Mouse (Mus musculus) thymus, postnatal 14 days (tissue): ENCODE data around the gene Gm45521.
"Not testable (repeated sequence)": the region's sequence is repeated elsewhere in the genome, so short reads cannot be mapped to it uniquely, and the experiment has no call there.

Experiments used
- DNase-seq: peaks from one replicate; pipeline ENCODE4 v3.0.0; 2021

Gene Gm45521

DNA sequence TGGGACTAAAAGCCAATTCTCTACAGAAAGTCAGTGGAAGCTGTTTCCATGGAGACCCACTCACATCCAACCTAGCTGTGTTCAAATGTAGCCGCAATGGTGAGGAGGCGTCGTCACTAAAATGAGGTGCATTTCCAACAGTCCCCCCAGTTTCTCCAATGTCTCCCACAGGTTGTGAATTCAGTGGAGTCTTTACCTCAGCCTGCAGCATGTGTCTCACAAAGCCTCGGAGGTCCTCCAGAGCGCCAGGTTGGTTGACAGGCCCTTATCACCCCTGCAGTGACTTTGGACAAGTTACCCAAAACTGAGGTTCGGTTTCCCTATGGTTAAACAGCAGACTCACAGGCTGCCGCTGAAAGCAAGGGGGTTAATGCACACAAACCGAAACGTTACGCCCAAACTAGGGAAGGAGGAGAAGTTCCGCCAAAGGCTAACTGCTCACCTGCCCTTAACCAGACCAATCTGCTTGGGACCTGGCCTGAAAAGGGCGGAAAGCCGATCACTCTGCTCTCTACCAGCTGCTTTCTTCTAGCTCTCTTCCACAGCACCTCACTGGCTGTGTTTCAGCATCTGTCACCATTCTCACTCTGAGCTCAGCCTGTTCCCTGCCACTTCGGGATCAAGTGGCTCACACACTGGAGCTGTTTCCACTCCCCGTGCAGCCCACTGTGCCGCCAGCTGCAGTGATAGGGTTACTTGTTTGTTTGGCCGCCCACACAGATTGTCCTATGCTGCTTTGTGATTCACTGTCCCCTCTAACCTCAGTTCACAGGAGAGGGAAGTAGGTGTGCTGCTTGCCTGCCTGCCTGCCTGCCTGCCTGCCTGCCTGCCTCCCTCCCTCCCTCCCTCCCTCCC is 44.0 kb downstream of the Gm45521 start:
- no peak for DNase-seq

DNA sequence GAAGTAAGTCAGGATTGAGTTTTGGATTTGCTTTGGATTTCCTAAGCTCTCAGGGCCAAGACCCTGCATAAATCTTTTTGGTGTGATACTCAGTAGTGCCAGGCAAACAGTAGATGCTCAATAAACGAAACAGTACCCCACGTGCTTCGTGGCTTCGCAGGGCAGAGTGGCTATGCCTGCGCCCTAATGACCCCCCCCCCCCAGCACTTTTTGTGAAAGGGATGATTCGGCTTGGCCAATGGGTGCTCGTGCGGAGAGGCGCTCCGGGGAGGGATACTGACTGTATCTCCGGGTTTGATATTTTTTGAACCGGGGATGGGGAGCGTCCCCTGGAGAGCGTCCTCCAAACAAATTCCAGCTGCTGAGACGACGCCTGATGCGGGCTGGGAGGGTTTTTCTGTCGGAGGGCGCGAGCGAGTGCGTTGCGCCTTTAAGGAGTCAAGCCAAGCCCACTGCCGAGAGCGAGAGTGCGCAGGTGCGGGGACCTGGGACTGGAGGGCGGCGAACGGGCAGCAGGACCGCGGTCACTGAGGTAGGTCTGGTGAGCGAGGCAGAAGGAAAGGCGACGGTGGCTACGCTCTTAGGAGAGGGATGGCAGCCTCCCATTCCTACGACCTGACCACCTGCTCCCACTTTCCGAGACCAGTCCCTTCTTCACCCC is 45.5 kb downstream of the Gm45521 start, which contains the start of gene Abhd6:
TSS of gene Abhd6 (plus strand) at position 471 of the 661 bp plus-strand sequence.
- peak; percentile 84 for DNase-seq

DNA sequence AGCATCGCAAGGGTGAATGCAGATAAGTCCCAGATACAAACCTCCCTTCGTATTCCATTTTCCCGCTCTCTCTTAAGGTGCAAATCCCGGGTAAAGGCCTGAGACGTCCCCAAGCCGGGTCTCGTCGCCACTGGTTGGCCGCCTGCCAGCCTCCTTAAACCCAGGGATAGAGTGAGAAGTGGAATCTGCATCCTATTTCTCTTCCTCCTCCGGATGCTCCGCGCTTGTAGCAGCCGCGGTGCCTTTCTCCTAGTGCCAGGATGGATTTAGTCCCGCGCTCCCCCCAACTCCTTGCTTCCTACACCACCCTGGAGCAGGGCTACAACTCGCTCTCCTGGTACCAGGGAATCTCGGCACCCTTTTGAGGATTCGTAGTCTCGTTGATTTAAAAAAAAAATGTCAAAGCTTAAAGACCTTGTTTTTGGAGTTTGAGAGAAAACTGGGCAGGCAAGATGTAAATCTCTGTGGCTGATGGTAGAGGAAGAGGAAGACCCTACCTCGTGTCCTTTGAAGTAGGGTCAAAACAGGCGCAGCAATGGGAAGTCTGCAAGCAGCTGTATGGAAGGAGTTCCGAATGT is 46.1 kb downstream of the Gm45521 start:
- DNase-seq = no peak

DNA sequence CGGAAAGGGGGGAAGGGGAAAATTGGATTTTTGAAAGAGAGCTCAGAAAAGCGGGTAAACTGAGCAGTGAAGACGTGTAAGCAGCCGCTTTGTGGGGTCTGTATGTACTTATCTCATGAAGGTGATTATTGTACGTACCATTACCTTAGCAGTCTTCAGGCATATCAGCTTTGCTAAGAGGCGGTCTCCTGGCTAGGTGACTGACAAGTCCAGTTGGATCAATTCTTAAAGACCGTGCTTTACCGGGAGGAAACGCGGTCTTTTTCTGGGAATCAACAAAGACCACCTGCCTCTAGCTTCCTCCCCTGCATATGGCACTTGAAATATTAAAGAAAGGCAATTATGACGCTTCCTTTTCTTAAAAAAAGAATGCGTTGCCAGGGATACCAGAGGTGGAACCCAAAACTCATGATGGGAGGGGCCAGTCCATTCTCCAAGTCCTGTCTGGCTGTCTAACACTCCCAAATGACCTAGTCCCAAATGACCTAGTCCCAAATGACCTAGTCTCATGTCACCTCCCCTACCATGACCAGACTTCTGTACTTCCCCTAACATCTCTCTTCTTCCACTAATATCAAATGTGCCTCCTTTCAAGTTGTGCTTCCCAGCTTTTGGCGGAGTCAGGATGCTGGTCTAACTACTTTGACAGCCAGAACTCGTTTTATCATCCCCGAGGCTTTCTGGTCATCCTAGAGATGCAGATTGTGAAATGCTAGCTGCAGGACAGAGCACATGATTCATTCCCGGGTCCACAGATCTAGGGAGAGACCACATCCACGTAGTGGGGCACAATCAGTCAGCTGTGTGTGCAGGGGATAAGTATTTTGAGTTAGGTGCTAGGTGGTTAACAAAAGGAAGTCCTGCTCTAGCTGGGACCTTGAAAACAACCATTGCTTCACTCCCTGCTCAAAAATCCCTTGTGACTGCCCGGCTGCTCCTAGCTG is 46.9 kb downstream of the Gm45521 start:
- no peak for DNase-seq

DNA sequence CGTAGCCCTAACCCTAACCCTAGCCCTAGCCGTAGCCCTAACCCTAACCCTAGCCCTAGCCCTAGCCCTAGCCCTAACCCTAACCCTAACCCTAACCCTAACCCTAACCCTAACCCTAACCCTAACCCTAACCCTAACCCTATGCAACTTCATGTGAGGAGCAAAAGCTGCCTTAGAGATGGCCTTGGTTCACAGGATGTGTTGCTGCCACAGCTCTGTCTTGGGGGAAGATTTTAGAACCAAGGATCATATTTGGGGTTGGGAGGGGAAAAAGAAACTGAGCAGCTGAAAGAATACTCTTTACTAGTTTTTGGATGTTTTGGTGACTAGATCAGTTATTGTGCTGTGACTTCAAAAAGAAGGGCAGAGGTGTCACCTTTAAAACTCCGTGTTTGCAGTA is 49.0 kb downstream of the Gm45521 start:
- DNase-seq = not testable (repeated sequence)

DNA sequence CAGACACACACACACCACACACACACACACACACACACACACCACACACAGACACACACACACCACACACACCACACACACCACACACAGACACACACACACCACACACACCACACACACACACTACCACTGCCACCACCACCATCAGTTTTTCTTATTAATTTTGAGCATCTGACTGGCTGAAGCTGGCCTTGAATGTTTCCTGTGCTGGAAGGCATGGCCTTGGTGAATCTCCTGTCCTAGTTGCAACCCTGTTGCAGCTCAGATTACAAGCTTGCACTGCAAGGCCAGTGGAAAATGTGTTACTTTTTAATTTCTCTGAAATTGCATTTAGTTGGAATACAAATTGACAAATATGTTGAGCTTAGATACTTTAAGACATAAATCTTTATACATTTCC is 50.0 kb downstream of the Gm45521 start:
- DNase-seq = no peak

DNA sequence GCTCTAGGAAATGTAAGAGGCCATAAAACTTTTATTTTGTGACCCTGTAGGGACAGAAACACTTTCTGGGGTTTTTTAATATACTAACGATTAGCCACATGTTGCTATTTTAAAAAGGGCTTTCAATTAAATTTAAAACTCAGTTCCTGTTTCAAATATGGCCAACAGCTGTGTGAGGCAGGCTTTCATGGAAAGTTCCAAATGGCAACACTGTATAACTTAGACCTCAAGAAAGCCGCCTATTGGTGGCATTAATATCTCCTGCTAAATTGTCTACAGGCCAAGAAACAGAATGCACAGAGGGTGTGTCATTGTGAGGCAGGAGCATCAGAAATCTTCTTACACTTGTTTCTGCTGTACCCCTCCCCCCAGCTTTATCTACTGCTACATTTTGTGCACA is 50.4 kb downstream of the Gm45521 start:
- DNase-seq = no peak

DNA sequence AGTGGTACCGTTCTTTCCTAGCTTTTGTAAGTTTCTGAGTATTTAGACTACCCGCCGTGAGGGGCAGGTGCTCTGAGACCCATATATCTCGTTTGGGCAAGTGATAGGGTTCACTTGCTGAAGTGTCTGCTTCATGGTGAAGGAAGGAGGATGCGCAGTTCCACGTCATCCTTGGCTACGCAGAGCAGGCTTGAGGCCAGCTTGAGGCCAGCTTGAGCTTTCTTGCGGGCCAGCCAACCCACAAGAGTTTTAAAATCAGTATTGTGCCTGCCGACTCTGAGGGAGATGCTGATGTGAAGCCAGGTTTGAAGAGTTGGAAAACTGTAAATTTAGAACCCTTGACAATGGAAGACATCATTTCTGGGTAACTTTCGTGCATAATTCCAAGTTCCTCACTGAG is 50.8 kb downstream of the Gm45521 start:
- DNase-seq = no peak
